Mouse (Mus musculus) heart, embryonic 12.5 days (tissue): ENCODE results near the gene Mrps18b. TPM values are rescaled to one million over a fixed set of nuclear protein-coding genes. Genes with fewer than 3 reads are reported as not detected.

Experiments used
- ATAC-seq: fragments of 200-750 bp; cut with Nextera tagmentation; 2 replicates; pipeline ENCODE4 v1.8.0; 2017; ENCODE audit warnings: moderate TSS enrichment, moderate library complexity; ENCODE audit not compliant: insufficient number of reproducible peaks, low FRiP score
- H3K27ac ChIP-seq: fragments of 300-500 bp; sonication (generic); 2 replicates; pipeline ENCODE4 v1.5.1; 2016; ENCODE audit warnings: mild to moderate bottlenecking, moderate library complexity; ENCODE audit not compliant: poor library complexity, severe bottlenecking
- H3K27me3 ChIP-seq: fragments of 300-500 bp; sonication (generic); replicated peaks from 2 replicates; pipeline ENCODE4 v1.6.1; 2016; ENCODE audit warnings: mild to moderate bottlenecking, moderate library complexity
- H3K36me3 ChIP-seq: fragments of 300-500 bp; sonication (generic); 2 replicates; pipeline ENCODE4 v1.6.1; 2016; ENCODE audit warnings: mild to moderate bottlenecking, moderate library complexity
- H3K4me1 ChIP-seq: fragments of 300-500 bp; sonication (generic); replicated peaks from 2 replicates; pipeline ENCODE4 v1.6.1; 2016; ENCODE audit warnings: mild to moderate bottlenecking
- H3K4me2 ChIP-seq: fragments of 300-500 bp; sonication (generic); 2 replicates; pipeline ENCODE4 v1.6.1; 2016; ENCODE audit warnings: mild to moderate bottlenecking, moderate library complexity
- H3K4me3 ChIP-seq: fragments of 300-500 bp; sonication (generic); 2 replicates; pipeline ENCODE4 v1.5.1; 2016; ENCODE audit warnings: mild to moderate bottlenecking
- H3K9ac ChIP-seq: fragments of 300-500 bp; sonication (generic); 2 replicates; pipeline ENCODE4 v1.6.1; 2016; ENCODE audit warnings: mild to moderate bottlenecking, moderate library complexity
- H3K9me3 ChIP-seq: fragments of 300-500 bp; sonication (generic); replicated peaks from 2 replicates; pipeline ENCODE4 v1.6.1; 2016; ENCODE audit warnings: mild to moderate bottlenecking, moderate library complexity
- WGBS: fragments of 180-500 bp; shearing (Covaris S2); methylation state at CpG from one replicate; pipeline ENCODE4 v1.1.7; 2016; 5-methylcytosine and 5-hydroxymethylcytosine counted together
- microRNA counts: library from miRNA; unstranded; fragments of <30 nt; microRNA quantifications from one replicate; lab custom pipeline; 2017
- microRNA-seq: library from miRNA; unstranded; fragments of <30 nt; microRNA quantifications from one replicate; pipeline ENCODE4, GENCODE M21; 2017
- polyA plus RNA-seq: library from polyadenylated mRNA; unstranded; fragments of >200 nt; fragmentation: Nextera tagmentation; extraction: Ambion mirVana; gene quantifications from 2 replicates; pipeline ENCODE4 v1.2.1, GENCODE M21; 2016

Gene Mrps18b
- polyA plus RNA-seq, 1 experiment from 2014 or later, result 72.7 TPM

GRCm38 (mm10) chr17:35864832-35865353 is 51.3 kb downstream of the Mrps18b start:
- no peaks in the 10 kb centered on the region for H3K9me3 ChIP-seq
- WGBS, result 23% methylated on average over 10 of the region's 10 CpGs
- no peak for ATAC-seq
- H3K4me3 ChIP-seq, result peak overlapping the region; percentile 78
- H3K27me3 ChIP-seq, result no peaks in the 10 kb centered on the region
- H3K4me2 ChIP-seq, result peak overlapping the region; percentile 94
- H3K4me1 ChIP-seq, result peaks cover 45% of the 10 kb centered on the region
- peak overlapping the region; percentile 96 for H3K27ac ChIP-seq
- no peaks in the 10 kb centered on the region; the same call in 1 of the 2 replicates for H3K36me3 ChIP-seq
- peak overlapping the region; percentile 91 for H3K9ac ChIP-seq

DNA sequence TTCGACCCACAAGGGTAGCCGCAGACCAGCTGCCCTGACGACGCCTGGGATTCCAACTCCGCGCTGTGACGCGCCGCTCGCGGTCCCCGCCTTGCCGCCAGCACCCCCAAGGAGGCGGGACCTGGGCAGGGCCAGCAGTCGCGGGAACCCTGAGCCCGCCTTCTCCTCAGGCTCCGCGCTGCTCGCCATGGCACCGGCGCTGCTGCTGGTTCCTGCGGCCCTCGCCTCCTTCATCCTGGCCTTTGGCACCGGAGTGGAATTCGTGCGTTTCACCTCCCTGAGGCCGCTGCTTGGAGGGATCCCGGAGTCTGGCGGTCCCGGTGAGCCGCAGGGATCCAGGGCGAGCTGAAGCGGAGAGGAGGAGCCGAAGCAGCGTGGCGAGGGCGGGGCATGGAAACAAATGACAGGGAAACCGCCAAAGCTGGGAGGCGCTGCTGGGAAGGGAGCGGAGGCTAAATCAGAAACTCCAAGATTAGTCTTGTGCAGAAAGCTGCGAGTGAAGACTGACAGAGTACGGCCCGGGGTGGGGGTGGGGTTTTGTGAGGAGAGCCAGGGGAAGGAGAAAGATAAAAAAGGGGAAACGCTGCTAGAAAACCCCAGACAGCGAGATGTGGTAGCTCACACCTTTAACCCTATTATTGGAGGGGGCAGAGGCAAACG is 54.9 kb downstream of the Mrps18b start, which contains the start of gene Nrm:
Gene Nrm, plus strand, starts transcription at position 121 of the 660 bp plus-strand sequence.
- Histone ChIP-seq H3K9ac (peak within 1 kb of the TSS; percentile 66), H3K9me3 (no peaks in the 10 kb centered on the region), H3K27ac (peak within 1 kb of the TSS; percentile 90), H3K4me2 (peak within 1 kb of the TSS; percentile 75), H3K36me3 (peaks cover 19% of the 10 kb centered on the region), H3K27me3 (no peaks in the 10 kb centered on the region), H3K4me3 (peak within 1 kb of the TSS; percentile 66), H3K4me1 (peaks cover 16% of the 10 kb centered on the region)
- WGBS, result under 1% methylated on average over 47 of the region's 47 CpGs
- ATAC-seq, result peak; percentile 89

GRCm38 (mm10) chr17:35860831-35861197 is 55.4 kb downstream of the Mrps18b start:
- peak overlapping the region; percentile 66 for H3K9ac ChIP-seq
- no peaks in the 10 kb centered on the region for H3K9me3 ChIP-seq
- no peaks in the 10 kb centered on the region for H3K27me3 ChIP-seq
- H3K36me3 ChIP-seq, result peaks cover 20% of the 10 kb centered on the region
- H3K4me3 ChIP-seq, result peak overlapping the region; percentile 66
- H3K4me2 ChIP-seq, result peak overlapping the region; percentile 75
- WGBS, result 5% methylated on average over 12 of the region's 12 CpGs
- ATAC-seq, result 0 out of 2 replicates have a peak, but pooled peaks have one; percentile 2
- peak overlapping the region; percentile 90 for H3K27ac ChIP-seq
- peaks cover 16% of the 10 kb centered on the region for H3K4me1 ChIP-seq

MicroRNA genes within 50 kb of the gene (microRNA counts, 519-probe panel; counts per million panel counts)
- microRNA mmu-miR-1894-3p (lab: Ali Mortazavi, UCI), result not detected
- not detected for microRNA mmu-miR-1894-5p (lab: Ali Mortazavi, UCI)
- microRNA mmu-miR-877 (lab: Ali Mortazavi, UCI), result not detected

Small RNA genes within 50 kb of the gene (microRNA-seq; reads per million reads assigned to microRNA genes)
- 1.9 reads per million for gene Gm28033
- not detected for gene Mir1894
- gene Mir877, result 78.5 reads per million, percentile 49 among the genes with 10 or more reads in this experiment

Other genes starting within 250 kb of the Mrps18b start
- gene Vars2, start 248.8 kb downstream of the Mrps18b start, polyA plus RNA-seq, result 16.1 and 17.4 TPM in 2 replicates
- gene Gtf2h4, start 242.7 kb downstream of the Mrps18b start, polyA plus RNA-seq, result 22.2 and 24.5 TPM in 2 replicates
- gene Ddr1, start 211.8 kb downstream of the Mrps18b start, polyA plus RNA-seq, result 162 and 167 TPM in 2 replicates
- gene Ier3, start 94.7 kb downstream of the Mrps18b start, polyA plus RNA-seq, result 37.6 and 38.6 TPM in 2 replicates
- 78.2 and 80.2 TPM in 2 replicates for gene Flot1, start 93.2 kb downstream of the Mrps18b start, polyA plus RNA-seq
- gene Tubb5, start 78.1 kb downstream of the Mrps18b start, polyA plus RNA-seq, result 743 and 773 TPM in 2 replicates
- gene Mdc1, start 74.9 kb downstream of the Mrps18b start, polyA plus RNA-seq, result 21.6 and 25.0 TPM in 2 replicates
- 48.9 and 50.7 TPM in 2 replicates for gene Nrm, start 55.1 kb downstream of the Mrps18b start, polyA plus RNA-seq
- gene Ppp1r18, start 50.8 kb downstream of the Mrps18b start, polyA plus RNA-seq, result 22.8 and 23.7 TPM in 2 replicates
- gene Dhx16, start 36.6 kb downstream of the Mrps18b start, polyA plus RNA-seq, result 22.4 and 26.6 TPM in 2 replicates
- 25.6 and 26.2 TPM in 2 replicates for gene 2310061I04Rik, start 19.0 kb downstream of the Mrps18b start, polyA plus RNA-seq
- gene Atat1, start 6.3 kb downstream of the Mrps18b start, polyA plus RNA-seq, result 56.0 and 56.4 TPM in 2 replicates
- gene Ppp1r10, start within 50 bp of the Mrps18b start, polyA plus RNA-seq, result 35.8 and 39.6 TPM in 2 replicates
- gene Abcf1, start 53.4 kb upstream of the Mrps18b start, polyA plus RNA-seq, result 73.9 and 76.5 TPM in 2 replicates
- gene Gnl1, start 63.5 kb upstream of the Mrps18b start, polyA plus RNA-seq, result 39.8 and 42.4 TPM in 2 replicates
- gene Prr3, start 63.8 kb upstream of the Mrps18b start, polyA plus RNA-seq, result 17.6 and 18.5 TPM in 2 replicates
- gene H2-T24, start 104.2 kb upstream of the Mrps18b start, polyA plus RNA-seq, result 3.4 and 3.9 TPM in 2 replicates
- 4.7 and 5.2 TPM in 2 replicates for gene H2-T23, start 116.5 kb upstream of the Mrps18b start, polyA plus RNA-seq
- gene H2-T22, start 126.4 kb upstream of the Mrps18b start, polyA plus RNA-seq, result 4.7 and 6.1 TPM in 2 replicates
- gene Gm6034, start 126.6 kb upstream of the Mrps18b start, polyA plus RNA-seq, result not detected in 2 replicates
- not detected in 2 replicates for gene Gm11127, start 142.0 kb upstream of the Mrps18b start, polyA plus RNA-seq
- not detected in 2 replicates for gene Gm19684, start 205.3 kb upstream of the Mrps18b start, polyA plus RNA-seq
- not detected in 2 replicates for gene Gm7030, start 213.0 kb upstream of the Mrps18b start, polyA plus RNA-seq